Mouse (Mus musculus): Measurements from ENCODE around the gene Rab11b. TPM values are rescaled to one million over a fixed set of nuclear protein-coding genes. Genes with fewer than 3 reads are reported as not detected.

Rab11b gene
- total and polyA plus RNA-seq, 3 experiments: 24.0 to 105 TPM; not detected in 1

DNA sequence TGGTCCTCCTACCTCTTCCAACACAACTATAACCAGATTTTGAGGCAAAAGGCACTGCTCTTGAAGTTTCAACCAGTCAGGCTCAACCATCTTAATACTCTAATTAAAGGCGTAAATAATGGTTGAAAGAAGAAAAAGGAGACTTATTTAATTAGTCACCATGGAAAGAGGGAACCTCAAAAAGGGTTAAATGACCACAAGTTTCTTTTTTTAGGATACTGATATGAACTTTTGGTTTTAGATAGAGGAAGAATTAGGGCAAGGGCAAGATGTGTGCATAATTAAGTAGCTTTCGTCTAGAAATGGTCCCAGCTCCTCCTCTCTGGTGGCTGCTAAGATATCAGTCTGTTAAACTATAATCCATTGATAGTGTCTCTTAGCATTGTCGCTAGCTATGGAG is 6.1 kb upstream of the Rab11b start:
- Histone ChIP-seq H3K4me1 (ENCODE audit: control insufficient read depth in 1 of 2, insufficient read depth in 2 of 2, low read length in 2 of 2) (peaks cover 0 to 6% of the 10 kb centered on the region in 2 experiments; a peak in 2 of 4 replicates), H3K27me3 (ENCODE audit: control insufficient read depth in 1 of 2, insufficient read depth in 2 of 2, low read length in 2 of 2) (no peaks in the 10 kb centered on the region; a peak in 1 of 4 replicates), H3K9me3 (replicated peaks; ENCODE audit: insufficient read depth, low read length) (no peaks in the 10 kb centered on the region), H3K9ac (ENCODE audit: control insufficient read depth, low read depth, low read length, poor library complexity, severe bottlenecking) (no peak overlapping the region), H3K27ac (ENCODE audit: control insufficient read depth, low read depth, low read length) (no peak overlapping the region), H3K36me3 (ENCODE audit: control insufficient read depth in 1 of 2, insufficient read depth in 2 of 2, low read length in 2 of 2) (peaks cover 0 to 4% of the 10 kb centered on the region in 2 experiments; a peak in 2 of 4 replicates), H3K4me3 (ENCODE audit: control insufficient read depth in 1 of 2, insufficient read depth in 1 of 2, low read depth in 2 of 2, low read length in 2 of 2) (no peak overlapping the region), H3K79me2 (ENCODE audit: control insufficient read depth, insufficient read depth, low read length, poor library complexity) (no peaks in the 10 kb centered on the region)
- peak; percentile 30 for DNase-seq (ENCODE audit: low read depth, low spot score)
- TF ChIP-seq EP300 (IDR thresholded peaks at IDR 0.05; ENCODE audit: low read depth in 1 of 2, low read length in 2 of 2) (0 out of 4 replicates have a peak, but pooled peaks of 1 of the 2 experiments have one; percentile 17), MEF2A (IDR thresholded peaks at IDR 0.05; ENCODE audit: extremely low read depth, insufficient replicate concordance, low read depth, low read length, poor library complexity, severe bottlenecking) (peak; percentile 91), GATA1 (IDR thresholded peaks at IDR 0.05; ENCODE audit: low read depth, low read length) (peak; percentile 34; the same call in 1 of the 2 replicates), RAD21 (IDR thresholded peaks at IDR 0.05; ENCODE audit: low read depth, low read length) (no peak), MAZ (IDR thresholded peaks at IDR 0.05; ENCODE audit: low read depth, low read length) (no peak), MAFK (IDR thresholded peaks at IDR 0.05; ENCODE audit: borderline replicate concordance, low read depth, low read length) (no peak)

DNA sequence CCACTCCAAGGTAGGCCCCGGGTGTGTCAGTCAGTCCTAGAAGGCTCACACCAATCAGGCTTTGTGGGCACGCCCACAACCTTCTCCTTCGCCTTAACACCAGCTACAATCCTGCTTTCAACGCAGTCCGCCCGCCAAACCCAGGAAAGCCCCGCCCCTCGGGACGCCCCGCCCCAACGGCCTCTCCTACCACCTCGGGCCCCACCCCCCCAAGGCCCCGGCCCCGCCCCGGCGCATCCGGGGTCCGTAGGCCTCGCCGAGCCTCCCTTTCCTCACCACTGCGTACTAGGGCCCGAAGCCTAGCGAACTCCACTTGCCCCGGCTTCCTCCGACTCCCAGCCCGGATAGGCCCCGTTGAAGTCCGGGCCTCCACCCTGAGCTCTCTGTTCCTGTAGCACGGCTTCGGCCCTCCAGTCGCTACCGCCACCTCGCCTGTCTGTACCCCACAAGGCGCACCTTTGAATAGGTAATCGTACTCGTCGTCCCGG is 519 bp downstream of the Rab11b start:
- Histone ChIP-seq H3K4me1 (ENCODE audit: control insufficient read depth in 1 of 2, insufficient read depth in 2 of 2, low read length in 2 of 2) (peaks cover 2 to 18% of the 10 kb centered on the region in 2 experiments; a peak in 3 of 4 replicates), H3K27ac (ENCODE audit: control insufficient read depth, low read depth, low read length) (peak overlapping the region; percentile 100), H3K27me3 (ENCODE audit: control insufficient read depth in 1 of 2, insufficient read depth in 2 of 2, low read length in 2 of 2) (no peaks in the 10 kb centered on the region), H3K79me2 (ENCODE audit: control insufficient read depth, insufficient read depth, low read length, poor library complexity) (peaks cover 44% of the 10 kb centered on the region), H3K9ac (ENCODE audit: control insufficient read depth, low read depth, low read length, poor library complexity, severe bottlenecking) (peak overlapping the region; percentile 100), H3K4me3 (ENCODE audit: control insufficient read depth in 1 of 2, insufficient read depth in 1 of 2, low read depth in 2 of 2, low read length in 2 of 2) (peak overlapping the region; percentile 84 to 98), H3K9me3 (replicated peaks; ENCODE audit: insufficient read depth, low read length) (no peaks in the 10 kb centered on the region), H3K36me3 (ENCODE audit: control insufficient read depth in 1 of 2, insufficient read depth in 2 of 2, low read length in 2 of 2) (peaks cover 0 to 14% of the 10 kb centered on the region in 2 experiments; a peak in 2 of 4 replicates)
- DNase-seq (ENCODE audit: low read depth, low spot score): peak; percentile 96
- no peak for TF ChIP-seq GABPA (IDR thresholded peaks at IDR 0.05; ENCODE audit: low read depth, low read length)
- TF ChIP-seq POLR2AphosphoS5 (IDR thresholded peaks at IDR 0.05; ENCODE audit: borderline replicate concordance, low read depth, low read length): no peak; the same call in 1 of the 2 replicates
- no peak for TF ChIP-seq E2F4 (IDR thresholded peaks at IDR 0.05; ENCODE audit: borderline replicate concordance, low read depth, low read length)
- no peak; the same call in 1 of the 2 replicates for TF ChIP-seq NRF1 (IDR thresholded peaks at IDR 0.05; ENCODE audit: insufficient read depth, low read depth, low read length, poor library complexity, severe bottlenecking)
- TF ChIP-seq ELF1 (IDR thresholded peaks at IDR 0.05; ENCODE audit: low read depth, low read length): no peak
- no peak for TF ChIP-seq CHD1 (IDR thresholded peaks at IDR 0.05; ENCODE audit: low read depth, low read length)
- TF ChIP-seq MAZ (IDR thresholded peaks at IDR 0.05; ENCODE audit: low read depth, low read length): no peak; the same call in 1 of the 2 replicates
- TF ChIP-seq ZNF384 (IDR thresholded peaks at IDR 0.05; ENCODE audit: low read depth, low read length): no peak
- no peak for TF ChIP-seq MYC (IDR thresholded peaks at IDR 0.05; ENCODE audit: low read depth, low read length)
- 0 out of 2 replicates have a peak, but pooled peaks have one; percentile 61 for TF ChIP-seq UBTF (IDR thresholded peaks at IDR 0.05; ENCODE audit: borderline replicate concordance, insufficient read depth, low read depth, low read length)
- TF ChIP-seq POLR2AphosphoS2 (IDR thresholded peaks at IDR 0.05; ENCODE audit: low read length): no peak
- no peak for TF ChIP-seq EP300 (IDR thresholded peaks at IDR 0.05; ENCODE audit: low read depth in 1 of 2, low read length in 2 of 2)
- TF ChIP-seq MAFK (IDR thresholded peaks at IDR 0.05; ENCODE audit: borderline replicate concordance, low read depth, low read length): no peak
- TF ChIP-seq KAT2A (conservative IDR thresholded peaks at IDR 0.05; ENCODE audit: low read depth, low read length): no peak
- TF ChIP-seq JUND (IDR thresholded peaks at IDR 0.05; ENCODE audit: low read depth, low read length): no peak
- TF ChIP-seq BHLHE40 (IDR thresholded peaks at IDR 0.05; ENCODE audit: borderline replicate concordance, low read depth, low read length): no peak
- TF ChIP-seq USF2 (IDR thresholded peaks at IDR 0.05; ENCODE audit: borderline replicate concordance in 1 of 2, insufficient read depth in 1 of 2, low read depth in 1 of 2, low read length in 2 of 2): no peak
- TF ChIP-seq TAL1 (IDR thresholded peaks at IDR 0.05; ENCODE audit: low read length): no peak
- no peak; the same call in 1 of the 2 replicates for TF ChIP-seq MAX (IDR thresholded peaks at IDR 0.05; ENCODE audit: low read length)
- TF ChIP-seq NELFE (IDR thresholded peaks at IDR 0.05; ENCODE audit: low read depth, low read length): peak; percentile 66
- no peak for TF ChIP-seq ZKSCAN1 (IDR thresholded peaks at IDR 0.05; ENCODE audit: low read depth, low read length)
- peak in 1 of 2 experiments; percentile 80; a peak in 3 of 4 replicates for TF ChIP-seq POLR2A (IDR thresholded peaks at IDR 0.05; ENCODE audit: control insufficient read depth in 1 of 2, insufficient read depth in 1 of 2, low read depth in 1 of 2, low read length in 2 of 2, poor library complexity in 1 of 2)
- peak; percentile 16 for TF ChIP-seq SIN3A (IDR thresholded peaks at IDR 0.05; ENCODE audit: low read length)
- no peak for TF ChIP-seq CHD2 (IDR thresholded peaks at IDR 0.05; ENCODE audit: low read length)
- no peak for TF ChIP-seq GATA1 (IDR thresholded peaks at IDR 0.05; ENCODE audit: low read depth, low read length)
- TF ChIP-seq ZC3H11A (IDR thresholded peaks at IDR 0.05; ENCODE audit: low read depth, low read length): no peak
- TF ChIP-seq ZMIZ1 (IDR thresholded peaks at IDR 0.05; ENCODE audit: low read depth, low read length): no peak
